Mouse (Mus musculus): ENCODE data around the gene Gabrr1. TPM values are rescaled to one million over a fixed set of nuclear protein-coding genes. Genes with fewer than 3 reads are reported as not detected.
"Not testable (repeated sequence)": the region's sequence is repeated elsewhere in the genome, so short reads cannot be mapped to it uniquely, and the experiment has no call there.

Gene Gabrr1
- not detected in 2 replicates for polyA plus RNA-seq (2016; fragmentation: Nextera tagmentation; extraction: Ambion mirVana)

- no peak for DNase-seq (ENCODE audit: low spot score)
- 73% methylated on average over 11 of the region's 11 CpGs for WGBS
- no peak within 1 kb of the TSS for H3K4me3 ChIP-seq
- H3K27me3 ChIP-seq (ENCODE audit: low read depth, poor library complexity, severe bottlenecking) = no peaks in the 10 kb centered on the region
- no peaks in the 10 kb centered on the region for H3K36me3 ChIP-seq
- no peaks in the 10 kb centered on the region for H3K4me1 ChIP-seq
- H3K27ac ChIP-seq = no peak within 1 kb of the TSS
- no peaks in the 10 kb centered on the region for H3K9me3 ChIP-seq (replicated peaks)
These were observed at the start of gene Gabrr1 for GRCm38 (mm10) chr4:33132221-33132620. TSS of gene Gabrr1 (plus strand) at chr4:33132521.

- DNase-seq (ENCODE audit: low spot score) = no peak
- no peak overlapping the region for H3K27ac ChIP-seq
- WGBS = 87% methylated on average over 6 of the region's 6 CpGs
These were observed 33.1 kb upstream of the Gabrr1 start for GRCm38 (mm10) chr4:33099118-33099694.

DNA sequence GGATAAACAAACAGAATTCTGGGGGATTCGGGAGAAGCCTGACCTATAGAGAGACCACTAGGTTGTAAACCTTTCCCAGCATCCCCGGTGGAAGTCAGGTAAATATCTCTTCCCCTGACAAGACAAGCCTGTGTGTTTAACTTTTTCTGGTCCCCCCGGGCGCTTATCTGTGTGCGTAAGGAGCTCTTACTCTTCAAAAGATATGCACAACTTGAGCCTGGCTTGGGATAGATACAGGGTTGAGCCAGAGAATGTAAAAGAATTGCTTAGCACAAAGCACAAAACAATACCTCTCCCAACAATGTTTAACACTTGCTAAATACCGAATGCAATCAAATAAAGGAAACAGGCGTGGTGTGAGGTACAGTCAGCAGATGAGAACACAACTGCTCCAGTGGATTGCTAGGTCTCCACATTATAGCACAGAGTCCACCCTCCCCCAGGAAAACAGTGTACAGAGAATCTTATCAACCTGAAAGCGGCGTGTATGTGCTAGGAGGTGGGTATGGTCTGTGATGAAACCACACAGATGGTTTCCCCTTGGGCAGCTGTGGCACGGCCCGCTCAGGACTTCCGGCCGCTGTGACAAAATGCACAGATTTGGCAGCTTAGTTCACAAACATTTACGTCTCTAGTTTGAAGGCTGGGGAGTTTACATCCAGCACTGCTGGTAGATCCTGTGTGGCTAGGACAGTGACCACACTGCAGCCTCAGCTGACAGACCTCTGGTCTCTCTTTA, 22.4 kb upstream of the Gabrr1 start:
- H3K4me3 ChIP-seq = no peak overlapping the region
- 90% methylated on average over 14 of the region's 14 CpGs for WGBS
- H3K9me3 ChIP-seq (replicated peaks) = no peaks in the 10 kb centered on the region
- H3K27me3 ChIP-seq (ENCODE audit: low read depth, poor library complexity, severe bottlenecking) = no peaks in the 10 kb centered on the region
- no peaks in the 10 kb centered on the region for H3K4me1 ChIP-seq
- no peaks in the 10 kb centered on the region for H3K36me3 ChIP-seq
- no peak for DNase-seq (ENCODE audit: low spot score)
- H3K27ac ChIP-seq = no peak overlapping the region

More at GRCm38 (mm10) chr4:33099118-33099694, 33.1 kb upstream of the Gabrr1 start:
- Histone ChIP-seq H3K36me3 (no peaks in the 10 kb centered on the region), H3K4me1 (no peaks in the 10 kb centered on the region), H3K9me3 (replicated peaks) (no peaks in the 10 kb centered on the region), H3K27me3 (ENCODE audit: low read depth, poor library complexity, severe bottlenecking) (no peaks in the 10 kb centered on the region), H3K4me3 (no peak overlapping the region)

DNA sequence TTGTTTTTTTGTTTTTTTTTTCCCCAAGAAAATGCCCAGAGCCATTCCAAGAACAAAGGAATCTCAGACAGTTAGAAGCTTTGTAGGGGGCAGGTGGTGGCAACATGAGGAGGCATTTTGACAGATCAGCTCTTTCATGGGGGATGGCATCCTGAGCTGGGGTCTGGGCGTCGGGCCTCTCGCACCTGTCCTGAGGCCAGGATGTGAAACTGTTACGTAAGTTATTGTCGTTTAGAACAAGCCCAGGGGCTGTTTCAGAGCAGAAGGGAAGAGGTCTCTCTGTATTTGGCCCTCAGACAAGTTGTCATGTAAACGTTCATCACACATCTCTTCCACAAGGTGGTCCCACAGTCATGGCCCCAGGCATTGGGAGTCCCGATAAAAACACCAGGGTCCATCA, 21.5 kb upstream of the Gabrr1 start:
- Histone ChIP-seq H3K4me3 (no peak overlapping the region), H3K27me3 (ENCODE audit: low read depth, poor library complexity, severe bottlenecking) (no peaks in the 10 kb centered on the region), H3K27ac (no peak overlapping the region), H3K36me3 (no peaks in the 10 kb centered on the region), H3K9me3 (replicated peaks) (no peaks in the 10 kb centered on the region), H3K4me1 (no peaks in the 10 kb centered on the region)
- 84% methylated on average over 7 of the region's 7 CpGs for WGBS
- DNase-seq (ENCODE audit: low spot score) = no peak

DNA sequence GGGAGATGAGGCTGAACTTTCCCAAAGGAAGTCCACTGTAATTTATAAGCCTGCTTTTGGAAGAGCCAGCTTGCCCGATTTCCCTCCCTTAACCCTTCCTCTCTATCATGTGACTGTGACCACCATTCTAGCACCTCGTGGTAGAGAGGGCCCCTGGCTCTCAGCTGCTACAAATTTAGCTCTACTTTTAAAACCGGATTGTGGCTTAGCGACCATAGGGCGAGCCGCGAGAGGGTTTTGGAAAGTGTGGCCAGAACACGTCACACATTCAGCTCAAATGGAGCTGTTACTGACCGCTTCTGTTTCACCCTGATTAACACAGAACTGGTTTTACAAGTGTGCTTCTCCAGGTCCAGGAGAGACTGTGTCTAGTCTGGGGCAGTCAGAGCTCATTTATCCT, 21.0 kb upstream of the Gabrr1 start:
- Histone ChIP-seq H3K4me3 (no peak overlapping the region), H3K27ac (no peak overlapping the region), H3K4me1 (no peaks in the 10 kb centered on the region), H3K36me3 (no peaks in the 10 kb centered on the region), H3K27me3 (ENCODE audit: low read depth, poor library complexity, severe bottlenecking) (no peaks in the 10 kb centered on the region), H3K9me3 (replicated peaks) (no peaks in the 10 kb centered on the region)
- WGBS = 92% methylated on average over 9 of the region's 9 CpGs
- no peak for DNase-seq (ENCODE audit: low spot score)

DNA sequence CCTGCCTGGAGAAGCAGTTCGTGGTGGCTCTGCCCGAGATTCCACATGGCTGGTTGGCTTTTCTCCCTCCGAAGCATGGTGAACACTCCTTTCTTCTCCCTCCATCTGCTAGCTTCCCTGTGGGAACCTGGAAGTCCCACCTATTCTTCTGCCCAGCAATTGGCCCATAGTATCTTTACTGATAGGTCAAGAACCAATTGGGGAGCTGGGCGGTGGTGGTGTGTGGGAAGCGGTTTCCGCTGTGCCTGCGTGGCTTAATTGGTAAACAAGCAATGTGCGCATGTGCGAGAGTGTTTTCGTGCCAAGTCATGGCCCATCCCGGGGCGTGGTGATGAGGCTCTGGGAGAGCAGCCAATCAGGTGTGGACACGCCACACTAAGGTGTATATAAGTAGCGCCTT, 19.5 kb upstream of the Gabrr1 start:
- not testable (repeated sequence) for H3K9me3 ChIP-seq (replicated peaks); H3K27ac ChIP-seq; H3K27me3 ChIP-seq (ENCODE audit: low read depth, poor library complexity, severe bottlenecking); H3K36me3 ChIP-seq; H3K4me3 ChIP-seq; H3K4me1 ChIP-seq; DNase-seq (ENCODE audit: low spot score)
- WGBS = 97% methylated on average over 14 of the region's 14 CpGs

GRCm38 (mm10) chr4:33119118-33119517, 13.2 kb upstream of the Gabrr1 start:
- not testable (repeated sequence) for H3K9me3 ChIP-seq (replicated peaks); H3K36me3 ChIP-seq; H3K27ac ChIP-seq; H3K4me3 ChIP-seq; H3K4me1 ChIP-seq; H3K27me3 ChIP-seq (ENCODE audit: low read depth, poor library complexity, severe bottlenecking)
- peak; percentile 82 for DNase-seq (ENCODE audit: low spot score)
- WGBS = 6% methylated on average over 3 of the region's 3 CpGs

GRCm38 (mm10) chr4:33124493-33124892, 7.8 kb upstream of the Gabrr1 start:
- H3K9me3 ChIP-seq (replicated peaks) = no peaks in the 10 kb centered on the region
- H3K36me3 ChIP-seq = no peaks in the 10 kb centered on the region
- no peaks in the 10 kb centered on the region for H3K27me3 ChIP-seq (ENCODE audit: low read depth, poor library complexity, severe bottlenecking)
- H3K4me3 ChIP-seq = no peak overlapping the region
- WGBS = 84% methylated on average over 6 of the region's 6 CpGs
- no peaks in the 10 kb centered on the region for H3K4me1 ChIP-seq
- no peak overlapping the region for H3K27ac ChIP-seq
- DNase-seq (ENCODE audit: low spot score) = peak; percentile 37

DNA sequence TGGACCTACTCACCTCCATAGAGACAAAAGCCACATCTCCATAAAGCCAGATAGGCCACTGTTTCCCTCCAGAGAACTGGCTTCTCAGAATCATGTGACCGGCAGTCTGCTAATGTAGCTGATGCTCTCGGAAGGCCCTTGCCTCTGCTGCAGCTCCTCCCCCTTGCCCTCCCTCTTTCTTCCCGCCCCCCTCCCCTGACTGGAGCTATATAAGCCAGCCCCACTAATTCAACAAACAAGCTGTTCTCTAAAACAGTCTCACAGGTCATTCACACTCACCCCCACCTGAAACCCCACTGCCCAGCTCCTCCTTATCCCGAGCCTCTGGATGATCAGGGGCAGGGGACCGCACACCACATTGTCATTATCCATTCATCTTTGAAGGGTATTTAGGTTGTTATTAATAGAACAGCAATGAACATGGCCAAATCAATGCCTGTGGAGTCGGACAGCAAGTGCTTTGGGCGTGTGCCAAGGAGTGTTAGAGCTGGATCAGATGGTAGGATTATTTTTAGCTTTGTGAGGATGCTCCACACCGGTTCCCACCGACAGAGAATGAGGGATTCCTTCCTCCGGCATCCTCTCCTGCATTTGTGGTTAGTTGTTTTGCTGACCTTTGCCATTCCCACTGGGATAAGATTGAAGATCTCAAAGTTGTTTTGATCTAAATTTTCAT, 6.8 kb upstream of the Gabrr1 start:
- Histone ChIP-seq H3K9me3 (replicated peaks) (no peaks in the 10 kb centered on the region), H3K27ac (no peak overlapping the region), H3K36me3 (no peaks in the 10 kb centered on the region), H3K27me3 (ENCODE audit: low read depth, poor library complexity, severe bottlenecking) (no peaks in the 10 kb centered on the region), H3K4me3 (no peak overlapping the region), H3K4me1 (no peaks in the 10 kb centered on the region)
- 82% methylated on average over 10 of the region's 10 CpGs for WGBS
- DNase-seq (ENCODE audit: low spot score) = no peak

DNA sequence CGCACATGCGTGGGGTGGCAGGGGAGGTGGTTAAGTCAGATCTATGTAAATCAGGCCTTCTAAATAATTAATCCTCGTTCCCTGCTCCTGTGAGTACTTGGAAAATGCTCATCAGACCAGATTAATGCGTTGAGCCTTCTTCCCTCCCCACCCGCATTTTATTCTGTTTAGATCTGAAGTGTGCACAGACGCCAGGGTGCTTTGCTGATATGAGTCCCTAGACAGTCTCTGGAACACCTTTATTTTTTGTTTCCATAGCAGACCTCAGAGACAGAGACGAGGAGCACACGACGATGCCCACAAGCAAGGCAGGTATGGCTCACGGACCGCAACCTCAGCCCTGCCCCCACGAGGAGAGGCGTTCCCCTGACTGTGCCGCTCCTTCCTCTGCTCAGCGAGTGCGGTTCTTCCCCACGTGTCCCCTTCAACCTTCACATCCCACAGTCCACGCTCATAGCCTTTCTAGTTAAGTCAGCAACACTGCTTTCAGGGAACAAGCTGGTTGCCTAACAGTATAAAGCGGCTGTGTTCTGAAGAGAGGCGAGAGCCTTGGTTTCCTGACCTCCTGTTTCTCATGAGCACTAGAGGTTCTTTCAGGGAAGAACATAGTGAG, 14.5 kb downstream of the Gabrr1 start:
- no peaks in the 10 kb centered on the region for H3K9me3 ChIP-seq (replicated peaks)
- peaks cover 18% of the 10 kb centered on the region for H3K27me3 ChIP-seq (ENCODE audit: low read depth, poor library complexity, severe bottlenecking)
- H3K36me3 ChIP-seq = no peaks in the 10 kb centered on the region
- no peak overlapping the region for H3K27ac ChIP-seq
- DNase-seq (ENCODE audit: low spot score) = no peak
- no peaks in the 10 kb centered on the region for H3K4me1 ChIP-seq
- 49% methylated on average over 20 of the region's 20 CpGs for WGBS
- H3K4me3 ChIP-seq = no peak overlapping the region

GRCm38 (mm10) chr4:33147825-33148224, 15.5 kb downstream of the Gabrr1 start:
- Histone ChIP-seq H3K27me3 (ENCODE audit: low read depth, poor library complexity, severe bottlenecking) (peaks cover 18% of the 10 kb centered on the region), H3K27ac (no peak overlapping the region)
- 7% methylated on average over 2 of the region's 2 CpGs for WGBS

GRCm38 (mm10) chr4:33149150-33149549, 16.8 kb downstream of the Gabrr1 start:
- H3K36me3 ChIP-seq = no peaks in the 10 kb centered on the region
- no peaks in the 10 kb centered on the region for H3K4me1 ChIP-seq
- DNase-seq (ENCODE audit: low spot score) = no peak
- peaks cover 18% of the 10 kb centered on the region for H3K27me3 ChIP-seq (ENCODE audit: low read depth, poor library complexity, severe bottlenecking)
- H3K27ac ChIP-seq = no peak overlapping the region
- no peak overlapping the region for H3K4me3 ChIP-seq
- WGBS = 59% methylated on average over 7 of the region's 7 CpGs
- no peaks in the 10 kb centered on the region for H3K9me3 ChIP-seq (replicated peaks)

More at GRCm38 (mm10) chr4:33147825-33148224, 15.5 kb downstream of the Gabrr1 start:
- H3K36me3 ChIP-seq = no peaks in the 10 kb centered on the region
- H3K4me1 ChIP-seq = no peaks in the 10 kb centered on the region
- peak; percentile 63 for DNase-seq (ENCODE audit: low spot score)
- no peaks in the 10 kb centered on the region for H3K9me3 ChIP-seq (replicated peaks)
- no peak overlapping the region for H3K4me3 ChIP-seq
